Mouse (Mus musculus): ENCODE results near the gene Ppm1b. TPM values are rescaled to one million over a fixed set of nuclear protein-coding genes. Genes with fewer than 3 reads are reported as not detected.
A peak's percentile ranks its signal among the peaks of the same experiment; 100 is the strongest.

Ppm1b gene
- total RNA-seq, 1 experiment from 2014 or later: 80.5 TPM

DNA sequence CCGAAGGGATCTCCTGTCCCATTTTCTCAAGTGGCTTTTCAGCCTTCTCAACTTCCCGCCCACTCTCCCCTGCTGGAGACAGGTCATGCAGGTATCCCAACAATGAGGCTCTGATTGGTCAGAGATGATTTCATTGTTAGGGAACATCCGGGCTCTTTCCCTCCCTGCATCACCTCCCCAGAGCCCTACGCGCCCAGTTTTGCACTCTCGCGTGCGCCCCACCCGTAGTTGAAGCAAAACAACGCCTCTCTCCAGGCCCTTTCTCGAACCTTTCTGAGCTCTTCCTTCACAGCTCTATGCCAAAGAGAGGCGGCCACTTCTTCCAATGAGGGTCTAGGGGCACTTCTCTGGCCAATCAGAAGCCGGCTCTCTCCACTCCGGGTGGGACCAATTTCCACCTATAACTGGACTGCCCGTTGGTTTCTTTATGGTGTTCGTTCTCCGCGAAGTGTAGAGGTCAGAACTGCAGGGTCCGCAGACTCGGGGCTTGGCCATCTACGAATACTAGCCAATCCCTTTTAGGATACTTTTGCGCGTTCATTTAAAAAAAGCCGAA, 468 bp downstream of the Ppm1b start:
- ATAC-seq (replicated peaks; ENCODE audit: insufficient number of reproducible peaks, low FRiP score, low TSS enrichment, poor library complexity, severe bottlenecking): peak; percentile 68

DNA sequence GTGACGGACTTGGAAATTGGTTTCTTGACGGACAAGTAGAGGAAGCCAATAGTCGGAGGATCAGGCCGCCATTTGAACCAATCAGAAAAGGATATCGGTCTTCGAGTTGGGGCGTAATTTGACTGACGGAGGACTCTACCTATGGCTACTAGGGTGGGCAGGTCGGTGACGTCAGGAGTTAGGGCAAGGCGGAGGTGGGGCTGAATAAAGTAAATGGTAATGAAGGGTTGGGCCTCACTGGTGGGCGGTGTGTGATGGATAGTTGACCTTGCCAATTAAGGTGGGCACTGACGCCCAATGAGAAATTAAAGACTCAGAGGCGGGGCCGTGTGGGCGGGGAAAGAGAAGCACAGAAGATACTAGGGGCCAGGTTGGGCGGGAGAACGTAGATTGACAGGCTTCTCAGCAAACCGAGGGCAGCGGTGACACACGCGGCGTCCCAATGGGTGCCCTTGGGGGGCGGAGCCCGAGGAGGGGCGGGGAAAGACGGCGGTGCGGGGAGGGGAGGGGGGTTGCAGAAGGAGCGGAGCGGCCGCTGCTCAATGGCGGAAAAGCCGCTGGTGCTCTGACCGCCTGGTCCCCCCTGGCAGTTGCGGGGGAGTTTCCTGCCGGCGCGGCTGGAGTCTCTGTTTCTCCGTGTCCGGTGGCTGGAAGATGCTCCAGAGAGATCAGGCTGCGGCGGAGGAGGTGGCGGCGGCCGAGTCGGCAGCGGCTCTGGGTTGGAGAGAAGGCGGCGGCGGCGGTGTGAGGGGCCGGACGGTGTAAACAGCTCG, 1.1 kb downstream of the Ppm1b start:
- peak; percentile 90 for ATAC-seq (replicated peaks; ENCODE audit: insufficient number of reproducible peaks, low FRiP score, low TSS enrichment, poor library complexity, severe bottlenecking)

DNA sequence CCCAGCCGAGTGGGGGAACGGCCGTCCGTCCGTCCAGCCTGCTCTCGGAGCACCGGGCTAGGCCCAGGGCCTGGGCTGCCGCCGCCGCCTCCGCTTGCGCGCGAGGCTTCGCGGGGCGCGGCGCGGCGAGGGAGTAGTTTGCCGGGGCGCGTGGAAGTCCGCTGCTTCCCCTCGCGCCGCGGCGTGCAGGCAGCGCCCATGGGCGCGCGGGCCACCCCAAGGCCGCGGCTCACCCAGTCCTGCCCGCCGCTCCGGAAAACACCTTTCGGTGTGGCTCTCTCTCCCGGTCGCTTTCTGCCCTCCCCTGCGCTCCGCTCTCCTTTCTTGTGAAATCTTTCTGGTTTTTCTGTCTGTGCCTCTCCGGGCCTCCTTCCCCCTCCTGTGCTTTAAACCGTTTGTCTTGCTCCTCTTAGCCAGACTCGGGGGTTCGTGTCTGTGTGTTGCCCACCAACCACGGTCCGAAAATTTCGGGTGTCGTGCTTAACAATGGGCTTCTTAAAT, 1.9 kb downstream of the Ppm1b start:
- ATAC-seq (replicated peaks; ENCODE audit: insufficient number of reproducible peaks, low FRiP score, low TSS enrichment, poor library complexity, severe bottlenecking): no peak

DNA sequence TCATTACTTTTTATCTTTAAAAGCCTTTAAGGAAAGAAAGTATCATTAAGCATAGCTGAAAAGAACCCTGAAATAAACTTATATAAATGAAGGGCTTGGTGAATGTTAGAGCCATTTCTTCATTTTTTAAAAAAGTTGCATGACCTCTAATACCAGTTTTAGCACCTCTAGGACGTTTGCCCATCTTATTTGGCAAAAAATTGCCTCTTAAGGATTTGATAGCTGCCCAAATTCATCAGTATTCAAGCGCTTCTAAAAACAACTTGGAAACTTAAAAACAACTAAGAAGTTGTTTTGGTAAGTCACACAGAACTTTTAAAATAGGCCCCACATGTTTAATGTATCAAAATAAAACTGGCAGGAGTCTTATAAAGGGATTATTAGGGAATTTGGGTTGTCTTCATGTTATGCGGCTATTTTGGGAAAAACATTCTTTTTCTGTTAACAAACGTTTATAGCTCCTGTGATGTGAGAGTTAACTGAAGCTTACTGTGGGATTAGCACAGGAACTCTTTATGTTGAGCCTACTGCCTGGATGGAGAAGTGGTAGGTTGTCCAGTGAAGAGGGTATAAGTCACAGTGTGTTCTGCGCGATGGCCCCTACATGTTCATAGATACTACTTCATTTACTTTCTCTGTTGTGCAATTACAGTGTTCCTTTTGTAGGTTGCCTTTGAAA, 2.6 kb downstream of the Ppm1b start:
- no peak for ATAC-seq (replicated peaks; ENCODE audit: insufficient number of reproducible peaks, low FRiP score, low TSS enrichment, poor library complexity, severe bottlenecking)

DNA sequence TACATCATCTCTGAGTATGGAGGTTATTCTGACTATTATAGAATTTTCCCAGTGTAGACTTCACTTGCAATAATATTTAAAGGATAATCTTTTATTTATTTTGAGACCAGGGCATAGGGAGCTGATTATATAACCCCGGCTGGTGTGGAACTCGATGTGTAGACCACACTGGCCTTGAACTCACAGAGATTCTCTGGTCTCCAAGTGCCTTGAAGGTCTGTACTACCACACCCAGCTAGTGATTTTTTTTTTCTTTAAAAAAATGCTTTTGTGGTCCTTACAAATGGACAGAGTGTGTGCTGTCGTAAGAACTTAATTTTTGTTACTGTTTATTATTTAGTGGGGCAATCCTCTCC, 3.1 kb downstream of the Ppm1b start:
- ATAC-seq (replicated peaks; ENCODE audit: insufficient number of reproducible peaks, low FRiP score, low TSS enrichment, poor library complexity, severe bottlenecking): no peak

DNA sequence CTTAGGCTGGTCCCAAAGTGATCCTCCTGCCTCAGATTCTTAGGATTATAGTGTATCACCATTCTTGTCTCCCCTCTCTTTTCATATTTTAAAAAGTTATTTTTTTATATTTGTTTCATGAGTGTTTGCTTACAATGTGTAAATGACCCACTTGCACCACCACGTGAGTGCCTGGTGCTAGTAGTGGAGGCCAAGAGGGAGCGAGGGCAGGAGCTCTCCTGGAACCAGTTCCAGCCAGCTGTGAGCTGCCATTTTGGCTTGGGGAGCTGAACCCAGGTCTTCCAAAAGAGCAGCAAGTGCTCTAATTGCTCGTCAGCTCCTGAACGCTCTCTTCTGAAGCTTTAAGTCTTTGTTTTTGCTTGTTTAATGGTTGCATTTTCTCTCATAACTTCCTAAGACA, 3.6 kb downstream of the Ppm1b start:
- ATAC-seq (replicated peaks; ENCODE audit: insufficient number of reproducible peaks, low FRiP score, low TSS enrichment, poor library complexity, severe bottlenecking): no peak

DNA sequence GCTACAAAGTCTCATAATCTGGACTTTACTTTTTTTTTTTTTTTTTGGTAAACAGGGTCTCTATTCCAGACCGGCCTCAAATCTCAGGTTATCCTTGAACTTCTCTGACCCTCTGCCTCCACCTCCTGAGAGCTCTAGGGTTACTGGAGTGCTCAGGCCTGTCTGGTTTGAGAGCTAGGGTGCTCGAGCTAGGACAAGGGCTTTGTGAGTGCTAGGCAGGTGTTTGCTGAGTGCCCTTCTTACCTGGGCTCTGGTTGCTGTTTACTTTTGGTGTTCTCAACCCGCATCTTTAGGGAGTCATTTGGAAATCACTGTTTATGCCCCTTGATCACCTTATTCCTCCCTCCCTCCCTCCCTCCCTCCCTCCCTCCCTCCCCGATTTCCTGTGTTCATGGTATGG, 5.5 kb downstream of the Ppm1b start:
- ATAC-seq (replicated peaks; ENCODE audit: insufficient number of reproducible peaks, low FRiP score, low TSS enrichment, poor library complexity, severe bottlenecking): no peak

DNA sequence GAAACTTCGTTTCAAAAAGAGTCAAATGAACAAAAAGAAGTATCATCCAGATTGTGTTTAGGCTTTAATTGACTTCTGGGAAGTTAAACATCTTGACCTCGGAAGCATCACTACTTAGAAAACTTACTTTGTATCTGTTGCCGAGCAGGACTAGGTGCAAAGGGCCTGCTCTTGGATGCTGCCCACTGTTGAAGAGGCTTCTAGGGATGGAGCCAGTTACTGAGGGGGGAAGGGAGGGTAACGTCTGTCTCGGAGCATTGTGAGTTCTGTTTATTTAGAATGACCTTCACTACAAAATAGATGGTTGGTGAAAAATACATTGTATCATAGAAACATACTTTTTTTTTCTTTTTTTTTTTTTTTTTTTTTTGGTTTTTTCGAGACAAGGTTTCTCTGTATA, 7.1 kb downstream of the Ppm1b start:
- ATAC-seq (replicated peaks; ENCODE audit: insufficient number of reproducible peaks, low FRiP score, low TSS enrichment, poor library complexity, severe bottlenecking): no peak

DNA sequence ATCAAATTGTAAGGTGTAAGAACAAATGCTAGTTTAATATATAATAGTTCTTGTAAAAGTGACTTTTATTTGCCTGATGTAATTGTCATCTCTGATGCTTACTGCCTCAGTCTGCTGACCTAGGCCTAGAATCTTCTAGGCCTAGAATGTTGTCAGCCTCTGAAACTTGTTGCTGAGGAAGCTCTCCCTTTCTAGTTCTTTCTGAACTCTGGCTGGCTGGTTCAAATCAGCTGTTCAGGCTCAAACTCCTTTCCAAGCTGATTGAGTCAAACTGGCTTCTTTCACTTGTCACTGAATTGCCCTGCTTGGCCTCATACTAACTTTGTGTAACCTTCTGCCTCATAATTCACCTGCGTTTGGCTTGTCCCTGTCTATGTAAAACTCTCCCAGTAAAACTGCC, 9.7 kb downstream of the Ppm1b start:
- ATAC-seq (replicated peaks; ENCODE audit: insufficient number of reproducible peaks, low FRiP score, low TSS enrichment, poor library complexity, severe bottlenecking): no peak

DNA sequence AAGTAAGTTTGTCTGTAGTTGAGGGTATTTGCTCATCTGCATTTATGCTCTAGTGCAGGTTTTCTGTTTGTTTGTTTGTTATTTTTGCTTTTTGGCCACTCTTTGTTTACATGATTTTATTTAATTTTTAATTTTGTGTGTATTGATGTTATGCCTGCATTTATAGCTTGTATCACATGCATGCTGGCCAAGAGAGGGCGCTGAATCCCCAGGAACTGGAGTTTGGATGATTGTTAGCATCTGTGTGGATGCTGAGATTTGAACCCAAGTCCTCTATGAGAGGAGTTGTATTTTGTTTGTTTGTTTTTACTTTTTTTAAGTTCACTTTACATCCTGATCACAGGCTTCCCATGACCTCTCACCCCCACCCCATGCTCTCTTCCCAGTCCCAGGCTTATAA, 10.5 kb downstream of the Ppm1b start:
- ATAC-seq (replicated peaks; ENCODE audit: insufficient number of reproducible peaks, low FRiP score, low TSS enrichment, poor library complexity, severe bottlenecking): no peak

DNA sequence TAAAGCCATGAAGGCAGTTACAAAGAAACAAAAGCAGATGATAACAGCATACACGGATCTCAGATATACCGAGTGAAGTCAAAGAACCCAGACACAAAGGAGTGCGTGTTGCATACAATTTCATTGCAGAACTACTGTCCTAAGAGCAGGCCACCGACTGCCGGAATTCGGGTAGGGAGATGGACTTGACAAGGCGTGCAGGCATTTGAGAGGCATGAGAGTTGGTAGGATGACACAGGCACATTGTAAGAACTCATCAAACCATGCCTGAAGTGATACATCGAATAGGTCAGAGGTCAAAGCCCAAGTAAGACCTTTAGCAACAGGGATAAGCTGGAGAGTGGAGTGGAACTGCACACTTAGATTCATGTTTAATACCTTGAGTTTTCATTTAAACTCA, 13.4 kb downstream of the Ppm1b start:
- no peak for ATAC-seq (replicated peaks; ENCODE audit: insufficient number of reproducible peaks, low FRiP score, low TSS enrichment, poor library complexity, severe bottlenecking)

DNA sequence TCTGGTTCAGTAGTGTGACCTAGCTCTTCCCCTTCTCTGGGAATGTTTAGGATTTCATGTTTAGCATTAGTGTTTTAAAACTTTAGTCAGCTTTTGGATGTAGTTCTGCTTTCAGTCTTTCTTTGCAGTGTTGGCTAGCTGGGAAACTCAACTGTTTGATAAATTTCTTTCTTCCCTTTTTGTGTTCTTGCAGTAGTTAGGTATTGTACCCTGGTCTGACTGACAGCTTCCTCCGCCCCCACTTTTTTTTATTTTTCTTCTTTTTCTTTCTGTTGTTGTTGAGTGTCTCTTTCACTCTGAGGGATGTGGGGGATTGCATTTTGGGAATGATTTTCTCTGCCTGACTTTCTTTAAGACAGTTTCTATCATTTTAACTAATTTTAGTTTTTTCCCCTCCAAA, 25.2 kb downstream of the Ppm1b start:
- ATAC-seq (replicated peaks; ENCODE audit: insufficient number of reproducible peaks, low FRiP score, low TSS enrichment, poor library complexity, severe bottlenecking): no peak

DNA sequence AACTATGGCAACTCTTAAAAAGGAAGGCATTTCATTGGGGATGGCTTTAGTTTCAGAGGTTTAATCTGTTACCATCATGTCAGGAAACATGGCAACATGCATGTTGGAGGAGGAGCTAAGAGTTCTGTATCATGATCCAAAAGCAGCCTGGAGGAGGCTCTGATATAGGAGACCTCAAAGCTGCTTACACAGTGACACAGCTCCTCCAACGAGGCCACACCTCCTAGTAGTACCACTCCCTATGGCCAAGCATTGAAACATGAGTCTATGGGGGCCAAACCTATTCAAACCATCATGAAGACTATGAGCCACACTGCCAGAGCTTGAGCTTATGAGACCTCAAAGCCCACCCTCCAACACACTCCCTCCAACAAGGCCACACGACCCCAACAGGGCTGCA, 26.2 kb downstream of the Ppm1b start:
- no peak for ATAC-seq (replicated peaks; ENCODE audit: insufficient number of reproducible peaks, low FRiP score, low TSS enrichment, poor library complexity, severe bottlenecking)

DNA sequence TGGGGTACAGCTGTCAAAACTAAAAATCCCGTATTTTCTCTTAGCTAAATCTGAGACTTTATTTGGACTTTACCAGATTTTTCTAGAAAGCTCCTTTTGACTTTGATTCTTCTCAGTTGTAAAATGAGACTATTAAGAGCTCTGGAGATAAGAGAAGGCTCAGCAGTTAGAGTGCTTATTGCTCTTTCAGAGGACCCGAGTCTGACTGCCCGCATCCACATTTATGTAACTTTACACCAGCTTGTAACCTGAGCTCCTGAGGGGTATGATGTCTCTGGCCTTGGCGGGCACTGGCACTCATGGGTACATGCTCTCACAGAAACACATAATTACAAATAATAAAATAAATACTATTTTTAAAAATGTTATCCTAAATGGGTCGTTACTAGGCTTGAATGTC, 29.8 kb downstream of the Ppm1b start:
- no peak for ATAC-seq (replicated peaks; ENCODE audit: insufficient number of reproducible peaks, low FRiP score, low TSS enrichment, poor library complexity, severe bottlenecking)

DNA sequence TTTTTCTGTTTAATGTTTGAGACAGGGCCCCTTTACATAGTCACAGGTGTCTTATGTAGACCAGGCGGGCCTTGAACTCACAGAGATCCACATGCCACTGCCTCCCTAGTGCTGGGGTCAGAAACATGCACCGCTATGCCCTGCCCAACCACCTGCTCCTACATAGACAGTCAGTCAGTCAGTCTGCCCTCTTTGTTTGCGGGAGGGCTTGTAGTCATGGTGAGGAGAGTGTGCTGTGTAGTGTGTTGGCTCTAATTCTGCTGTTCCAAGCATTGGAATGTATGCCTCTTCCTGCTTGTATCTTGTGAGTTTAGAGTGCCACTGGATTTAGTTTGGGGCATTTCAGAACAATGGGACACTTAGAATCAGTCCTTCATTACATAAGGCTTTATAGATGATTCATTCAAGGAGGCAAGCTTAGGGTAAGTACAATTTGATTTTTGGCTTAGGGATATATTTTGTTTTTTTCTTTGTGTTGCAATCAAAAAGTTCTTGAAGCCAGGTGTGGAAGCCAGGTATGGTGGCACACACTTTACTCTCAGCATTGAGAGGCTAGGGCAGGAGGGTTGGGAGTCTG, 31.4 kb downstream of the Ppm1b start:
- no peak for ATAC-seq (replicated peaks; ENCODE audit: insufficient number of reproducible peaks, low FRiP score, low TSS enrichment, poor library complexity, severe bottlenecking)

DNA sequence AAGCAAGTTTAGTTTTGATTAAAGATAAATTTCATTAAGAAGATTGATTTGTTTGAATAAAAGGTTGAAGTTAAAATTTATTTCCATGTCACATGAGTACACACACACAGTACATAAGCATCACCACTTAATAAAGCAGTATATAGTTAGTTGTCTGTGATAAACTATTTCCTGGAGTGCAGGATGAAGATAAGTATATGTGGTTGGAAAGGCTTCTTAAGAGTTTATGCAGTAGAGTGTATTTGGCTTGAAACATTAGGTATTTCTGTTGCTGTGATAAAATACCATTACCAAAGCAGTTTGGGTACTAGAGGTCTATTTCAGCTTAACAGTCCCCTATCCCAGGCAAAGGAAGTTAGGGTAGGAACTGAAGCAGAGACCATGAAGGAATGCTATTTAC, 32.0 kb downstream of the Ppm1b start:
- ATAC-seq (replicated peaks; ENCODE audit: insufficient number of reproducible peaks, low FRiP score, low TSS enrichment, poor library complexity, severe bottlenecking): no peak

DNA sequence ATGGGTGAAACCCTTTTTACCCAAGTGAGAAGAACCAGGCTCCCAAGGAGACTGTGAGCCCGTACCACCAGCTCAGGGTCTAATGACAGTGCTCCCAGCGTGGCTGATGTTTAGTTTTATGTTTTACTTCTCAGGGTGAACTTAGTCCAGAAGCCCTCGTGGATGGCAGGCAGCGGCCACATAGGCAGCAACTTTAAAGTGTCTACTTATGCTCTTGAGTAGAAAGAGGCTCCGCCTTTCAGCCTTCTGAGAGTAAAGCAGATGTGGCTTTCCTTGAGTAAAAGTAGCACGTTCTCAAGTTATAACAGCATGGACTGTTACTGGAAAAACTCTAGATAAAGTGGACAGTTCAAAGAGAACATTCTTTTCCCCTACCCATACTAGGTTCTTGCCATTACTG, 39.3 kb downstream of the Ppm1b start:
- no peak for ATAC-seq (replicated peaks; ENCODE audit: insufficient number of reproducible peaks, low FRiP score, low TSS enrichment, poor library complexity, severe bottlenecking)

DNA sequence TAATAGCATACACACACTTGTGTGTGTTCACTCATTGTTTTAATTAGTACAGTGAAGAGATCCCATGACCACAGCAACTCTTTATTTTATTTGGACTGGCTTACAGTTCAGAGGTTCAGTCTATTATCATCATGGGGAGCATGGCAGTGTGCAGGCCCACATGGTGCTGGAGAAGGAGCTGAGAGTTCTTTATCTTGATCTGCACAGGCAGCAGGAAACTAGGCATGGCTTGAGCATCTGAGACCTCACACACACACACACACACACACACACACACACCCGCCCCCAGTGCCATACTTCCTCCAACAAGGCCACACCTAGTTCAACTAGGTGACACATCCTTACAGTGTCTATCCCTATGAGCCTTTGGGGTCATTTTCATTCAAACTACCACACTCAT, 41.1 kb downstream of the Ppm1b start:
- ATAC-seq (replicated peaks; ENCODE audit: insufficient number of reproducible peaks, low FRiP score, low TSS enrichment, poor library complexity, severe bottlenecking): no peak

DNA sequence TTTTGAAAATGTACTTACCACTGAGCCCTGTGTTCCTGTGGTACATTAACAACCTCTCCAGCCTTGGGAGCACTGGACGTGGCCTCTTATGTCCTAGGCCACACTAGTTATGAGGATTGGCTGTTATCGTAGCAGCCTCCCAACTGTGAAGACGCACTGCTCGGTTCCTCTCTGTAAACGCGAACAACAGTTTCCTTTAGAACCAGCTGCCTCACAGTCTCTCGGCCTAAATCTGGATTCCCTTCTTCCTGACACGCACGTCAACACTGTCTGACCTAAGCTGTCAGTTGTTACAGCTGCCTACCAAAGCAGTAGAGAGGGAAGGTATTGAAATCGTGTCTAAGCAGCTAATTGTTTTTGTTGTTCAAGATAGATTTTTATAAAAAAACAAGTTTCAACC, 43.1 kb downstream of the Ppm1b start:
- no peak for ATAC-seq (replicated peaks; ENCODE audit: insufficient number of reproducible peaks, low FRiP score, low TSS enrichment, poor library complexity, severe bottlenecking)

DNA sequence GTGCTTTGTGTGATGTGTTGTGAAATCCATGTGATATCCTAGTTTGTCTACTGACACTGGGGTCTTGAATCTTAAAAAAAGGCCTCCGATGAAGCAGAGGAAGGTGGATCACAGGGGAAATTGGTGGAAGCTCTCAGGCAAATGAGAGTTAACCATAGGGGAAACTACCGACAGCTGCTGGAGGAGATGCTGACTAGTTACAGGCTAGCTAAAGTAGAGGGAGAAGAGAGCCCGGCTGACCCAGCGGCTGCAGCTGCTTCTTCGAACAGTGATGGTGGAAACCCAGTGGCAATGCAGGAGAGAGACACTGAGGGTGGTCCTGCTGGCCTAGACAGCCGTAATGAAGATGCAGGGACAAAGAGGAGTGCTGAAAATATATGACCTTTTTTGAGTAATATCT, 56.9 kb downstream of the Ppm1b start:
- no peak for ATAC-seq (replicated peaks; ENCODE audit: insufficient number of reproducible peaks, low FRiP score, low TSS enrichment, poor library complexity, severe bottlenecking)
